Mouse (Mus musculus): ENCODE data around the gene Epo. TPM values are rescaled to one million over a fixed set of nuclear protein-coding genes. Genes with fewer than 3 reads are reported as not detected.

The Epo gene
- polyA plus RNA-seq, 1 experiment from 2014 or later = not detected

- no peak for ATAC-seq
- Histone ChIP-seq H3K27ac (ENCODE audit: low read length) (no peak overlapping the region), H3K27me3 (ENCODE audit: control insufficient read depth, insufficient read depth, low read depth, low read length) (no peaks in the 10 kb centered on the region), H3K9ac (ENCODE audit: low read depth, low read length) (no peak overlapping the region), H3K9me3 (replicated peaks; ENCODE audit: control insufficient read depth, low read length, poor library complexity, severe bottlenecking) (no peaks in the 10 kb centered on the region), H3K4me2 (ENCODE audit: low read length) (no peak overlapping the region), H3K36me3 (ENCODE audit: control insufficient read depth, insufficient read depth, low read length) (no peaks in the 10 kb centered on the region), H3K4me3 (ENCODE audit: low read depth, low read length) (no peak overlapping the region), H3K4me1 (ENCODE audit: control insufficient read depth, insufficient read depth, low read length) (no peaks in the 10 kb centered on the region)
Measured at GRCm38 (mm10) chr5:137445536-137445935, 87.5 kb downstream of the Epo start.

DNA sequence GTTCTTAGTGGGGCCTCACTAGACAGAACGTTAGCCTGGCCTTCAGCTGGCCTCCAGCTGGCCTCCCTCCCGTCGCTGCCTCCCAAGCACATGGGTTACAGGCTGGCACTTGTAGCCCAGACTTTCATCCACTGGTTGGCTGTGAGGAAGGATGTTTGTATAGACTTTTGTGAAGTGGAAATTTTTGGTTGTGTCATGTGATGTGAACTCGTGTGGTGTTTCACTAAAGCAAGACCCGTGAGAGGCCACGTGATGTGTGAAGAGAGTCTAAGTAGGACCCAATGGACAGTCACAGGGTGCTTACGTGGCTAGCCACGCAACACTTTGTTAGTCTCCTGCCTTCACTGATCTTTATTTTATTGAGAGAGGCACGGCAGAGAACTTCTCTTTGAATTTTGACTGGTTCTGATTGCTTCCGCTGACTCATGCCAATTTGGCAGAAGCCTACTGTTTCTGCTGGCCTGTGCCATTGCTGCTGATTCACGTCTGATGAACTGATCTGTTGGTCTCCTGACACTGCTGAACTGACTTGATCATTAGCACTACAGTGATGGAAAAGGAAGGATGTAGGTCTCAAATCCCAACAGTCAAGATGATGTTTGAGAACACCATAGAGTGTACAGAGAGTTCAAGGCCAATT lies 92.7 kb downstream of the Epo start:
- no peaks in the 10 kb centered on the region for H3K36me3 ChIP-seq (ENCODE audit: control insufficient read depth, insufficient read depth, low read length)
- H3K4me1 ChIP-seq (ENCODE audit: control insufficient read depth, insufficient read depth, low read length) = no peaks in the 10 kb centered on the region
- no peaks in the 10 kb centered on the region for H3K9me3 ChIP-seq (replicated peaks; ENCODE audit: control insufficient read depth, low read length, poor library complexity, severe bottlenecking)
- H3K4me3 ChIP-seq (ENCODE audit: low read depth, low read length) = no peak overlapping the region
- WGBS = 80% methylated on average over 11 of the region's 11 CpGs
- no peak overlapping the region for H3K9ac ChIP-seq (ENCODE audit: low read depth, low read length)
- H3K27ac ChIP-seq (ENCODE audit: low read length) = no peak overlapping the region
- H3K27me3 ChIP-seq (ENCODE audit: control insufficient read depth, insufficient read depth, low read depth, low read length) = no peaks in the 10 kb centered on the region
- no peak overlapping the region for H3K4me2 ChIP-seq (ENCODE audit: low read length)
- no peak for ATAC-seq

DNA sequence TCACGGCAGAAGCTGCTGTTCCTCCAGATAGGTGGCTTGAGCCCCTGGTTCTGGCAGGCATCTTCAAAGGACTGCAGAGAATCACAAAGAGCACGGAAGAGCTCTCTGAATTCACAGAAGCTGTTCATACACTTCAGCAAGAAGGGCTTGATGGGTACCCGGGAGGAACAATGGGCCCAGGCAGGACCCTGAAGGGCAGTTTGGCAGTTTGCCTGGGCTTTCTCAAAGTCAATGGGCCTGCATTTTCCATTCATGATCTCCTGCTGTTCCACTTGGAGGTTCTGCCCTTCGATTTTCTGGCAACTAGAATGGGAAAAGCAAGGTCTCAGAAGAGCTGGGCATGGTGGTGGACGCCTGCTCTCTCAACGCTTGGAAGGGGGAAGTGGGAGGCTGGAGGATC lies 99.2 kb downstream of the Epo start:
- no peak overlapping the region for H3K4me2 ChIP-seq (ENCODE audit: low read length)
- no peak overlapping the region for H3K27ac ChIP-seq (ENCODE audit: low read length)
- no peaks in the 10 kb centered on the region for H3K4me1 ChIP-seq (ENCODE audit: control insufficient read depth, insufficient read depth, low read length)
- no peak for ATAC-seq
- H3K9me3 ChIP-seq (replicated peaks; ENCODE audit: control insufficient read depth, low read length, poor library complexity, severe bottlenecking) = no peaks in the 10 kb centered on the region
- H3K4me3 ChIP-seq (ENCODE audit: low read depth, low read length) = no peak overlapping the region
- H3K27me3 ChIP-seq (ENCODE audit: control insufficient read depth, insufficient read depth, low read depth, low read length) = no peaks in the 10 kb centered on the region
- WGBS = 25% methylated on average over 6 of the region's 6 CpGs
- H3K36me3 ChIP-seq (ENCODE audit: control insufficient read depth, insufficient read depth, low read length) = no peaks in the 10 kb centered on the region
- no peak overlapping the region for H3K9ac ChIP-seq (ENCODE audit: low read depth, low read length)

Small RNA genes within 50 kb of the gene (microRNA-seq; reads per million reads assigned to microRNA genes)
- gene Mir6418 = 1.6 reads per million

Other genes starting within 250 kb of the Epo start
- 46.5 and 65.9 TPM in 2 replicates for gene Ache, start 245.7 kb downstream of the Epo start, polyA plus RNA-seq (2015; fragmentation: Nextera tagmentation; extraction: Ambion mirVana)
- 18.4 and 20.9 TPM in 2 replicates for gene Ufsp1, start 238.6 kb downstream of the Epo start, polyA plus RNA-seq (2015; fragmentation: Nextera tagmentation; extraction: Ambion mirVana)
- gene Srrt, start 225.6 kb downstream of the Epo start, polyA plus RNA-seq (2015; fragmentation: Nextera tagmentation; extraction: Ambion mirVana) = 97.2 and 103 TPM in 2 replicates
- 13.1 TPM in 2 replicates for gene Trip6, start 218.8 kb downstream of the Epo start, polyA plus RNA-seq (2015; fragmentation: Nextera tagmentation; extraction: Ambion mirVana)
- 26.8 and 27.3 TPM in 2 replicates for gene Slc12a9, start 199.6 kb downstream of the Epo start, polyA plus RNA-seq (2015; fragmentation: Nextera tagmentation; extraction: Ambion mirVana)
- gene Ephb4, start 183.1 kb downstream of the Epo start, polyA plus RNA-seq (2015; fragmentation: Nextera tagmentation; extraction: Ambion mirVana) = 4.8 and 6.0 TPM in 2 replicates
- 0.12 and 0.18 TPM in 2 replicates for gene Zan, start 56.2 kb downstream of the Epo start, polyA plus RNA-seq (2015; fragmentation: Nextera tagmentation; extraction: Ambion mirVana)
- gene Pop7, start 30.7 kb downstream of the Epo start, polyA plus RNA-seq (2015; fragmentation: Nextera tagmentation; extraction: Ambion mirVana) = 76.3 and 80.5 TPM in 2 replicates
- 19.3 and 19.4 TPM in 2 replicates for gene Gigyf1, start 14.7 kb downstream of the Epo start, polyA plus RNA-seq (2015; fragmentation: Nextera tagmentation; extraction: Ambion mirVana)
- 496 and 512 TPM in 2 replicates for gene Gnb2, start 268 bp upstream of the Epo start, polyA plus RNA-seq (2015; fragmentation: Nextera tagmentation; extraction: Ambion mirVana)
- gene Actl6b, start 20.3 kb upstream of the Epo start, polyA plus RNA-seq (2015; fragmentation: Nextera tagmentation; extraction: Ambion mirVana) = 307 and 326 TPM in 2 replicates
- gene Tfr2, start 36.6 kb upstream of the Epo start, polyA plus RNA-seq (2015; fragmentation: Nextera tagmentation; extraction: Ambion mirVana) = 7.8 and 10.1 TPM in 2 replicates
- gene Mospd3, start 67.8 kb upstream of the Epo start, polyA plus RNA-seq (2015; fragmentation: Nextera tagmentation; extraction: Ambion mirVana) = 57.2 and 60.9 TPM in 2 replicates
- 11.9 and 13.3 TPM in 2 replicates for gene Pcolce, start 80.5 kb upstream of the Epo start, polyA plus RNA-seq (2015; fragmentation: Nextera tagmentation; extraction: Ambion mirVana)
- 0.11 and 0.12 TPM in 2 replicates for gene Fbxo24, start 95.8 kb upstream of the Epo start, polyA plus RNA-seq (2015; fragmentation: Nextera tagmentation; extraction: Ambion mirVana)
- 18.8 and 19.2 TPM in 2 replicates for gene Lrch4, start 95.9 kb upstream of the Epo start, polyA plus RNA-seq (2015; fragmentation: Nextera tagmentation; extraction: Ambion mirVana)
- 8.2 and 9.2 TPM in 2 replicates for gene Gm20605, start 95.9 kb upstream of the Epo start, polyA plus RNA-seq (2015; fragmentation: Nextera tagmentation; extraction: Ambion mirVana)
- gene Sap25, start 108.1 kb upstream of the Epo start, polyA plus RNA-seq (2015; fragmentation: Nextera tagmentation; extraction: Ambion mirVana) = 5.9 and 6.7 TPM in 2 replicates
- gene Irs3, start 112.5 kb upstream of the Epo start, polyA plus RNA-seq (2015; fragmentation: Nextera tagmentation; extraction: Ambion mirVana) = 0.15 and 0.16 TPM in 2 replicates
- 15.8 and 20.4 TPM in 2 replicates for gene Agfg2, start 151.5 kb upstream of the Epo start, polyA plus RNA-seq (2015; fragmentation: Nextera tagmentation; extraction: Ambion mirVana)
- 67.2 and 67.5 TPM in 2 replicates for gene Nyap1, start 208.4 kb upstream of the Epo start, polyA plus RNA-seq (2015; fragmentation: Nextera tagmentation; extraction: Ambion mirVana)
- gene Tsc22d4, start 212.5 kb upstream of the Epo start, polyA plus RNA-seq (2015; fragmentation: Nextera tagmentation; extraction: Ambion mirVana) = 55.4 and 74.1 TPM in 2 replicates
- gene Ppp1r35, start 245.6 kb upstream of the Epo start, polyA plus RNA-seq (2015; fragmentation: Nextera tagmentation; extraction: Ambion mirVana) = 33.5 and 36.6 TPM in 2 replicates

Measured in midbrain, embryonic 16.5 days (tissue).